Mouse (Mus musculus): ENCODE measurements around the gene Stac3.

DNA sequence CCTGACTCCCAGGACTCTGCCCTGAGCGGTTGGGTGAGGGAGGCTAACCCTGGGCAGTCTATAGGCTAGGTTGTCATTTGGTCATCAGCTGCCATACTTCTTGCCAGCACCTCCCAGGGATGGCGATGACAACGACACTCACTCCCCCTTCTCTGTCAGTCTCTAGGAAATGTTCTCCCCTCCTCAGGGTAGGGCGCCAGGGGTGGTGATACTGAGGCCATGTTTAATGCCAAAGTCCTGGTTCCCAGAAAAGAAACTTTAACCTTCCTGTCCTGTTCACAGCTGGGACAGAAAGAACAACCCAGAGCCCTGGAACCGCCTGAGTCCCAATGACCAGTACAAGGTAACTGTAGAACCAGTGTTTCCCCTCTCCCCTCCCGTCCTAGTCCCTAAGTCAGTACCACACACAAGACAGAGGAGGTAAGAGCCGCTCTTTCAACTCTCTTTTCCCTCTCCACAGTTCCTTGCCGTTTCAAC, 14.5 kb downstream of the Stac3 start:
- no peak for TF ChIP-seq ZNF384 (IDR thresholded peaks at IDR 0.05; ENCODE audit: low read depth, low read length)
- no peak for TF ChIP-seq MAFK (IDR thresholded peaks at IDR 0.05; ENCODE audit: insufficient read depth, low read depth, low read length)
- no peak for TF ChIP-seq HCFC1 (IDR thresholded peaks at IDR 0.05; ENCODE audit: borderline replicate concordance, insufficient read depth, low read length)
